Mouse (Mus musculus) small intestine, adult 2 months (tissue): ENCODE measurements around the gene Baiap3.

ENCODE experiments used
- CTCF ChIP-seq: fragments of 200-500 bp; IDR thresholded peaks from 2 replicates; pipeline ENCODE4 v1.5.1; 2012; ENCODE audit warnings: low read depth, mild to moderate bottlenecking, control low read depth, inconsistent platforms, low read length, moderate library complexity, mixed read lengths; ENCODE audit not compliant: insufficient replicate concordance, insufficient read length; ENCODE audit errors: extremely low read depth
- POLR2A ChIP-seq: fragments of 200-500 bp; IDR thresholded peaks from 2 replicates; pipeline ENCODE4 v1.6.1; 2012; ENCODE audit warnings: low read depth, mild to moderate bottlenecking, control low read depth, inconsistent platforms, low read length, moderate library complexity

- no peak for TF ChIP-seq CTCF
- TF ChIP-seq POLR2A, result no peak
These were observed 35.4 kb downstream of the Baiap3 start for GRCm38 (mm10) chr17:25220746-25221145.
